Mouse (Mus musculus): ENCODE data around the gene Ushbp1. TPM values are rescaled to one million over a fixed set of nuclear protein-coding genes. Genes with fewer than 3 reads are reported as not detected.
A peak's percentile ranks its signal among the peaks of the same experiment; 100 is the strongest.

Ushbp1 gene
- polyA plus RNA-seq, 2 experiments, result 1.5 to 3.5 TPM

DNA sequence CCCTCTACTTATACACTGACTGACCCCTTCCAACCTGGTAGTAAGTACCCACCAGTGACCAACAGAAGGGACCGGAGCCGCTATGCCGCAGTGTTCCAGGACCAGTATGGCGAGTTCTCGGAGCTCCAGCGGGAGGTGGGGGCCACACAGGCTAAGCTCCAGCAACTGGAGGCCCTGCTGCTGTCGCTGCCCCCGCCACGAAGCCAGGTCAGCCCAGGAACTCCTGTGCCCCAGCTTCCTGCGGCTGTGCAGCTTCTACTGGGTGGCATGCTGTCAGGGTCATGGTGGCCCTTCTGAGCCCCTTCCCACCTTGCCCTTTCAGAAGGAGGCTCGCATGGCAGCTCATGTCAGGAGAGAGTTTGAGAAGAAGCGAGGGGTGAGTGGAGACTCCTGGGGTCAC, 23.2 kb downstream of the Ushbp1 start:
- H3K9ac ChIP-seq (replicated peaks), result no peak overlapping the region
- peaks cover 23 to 28% of the 10 kb centered on the region in 2 experiments for H3K4me1 ChIP-seq (replicated peaks; ENCODE audit: control insufficient read depth in 2 of 2, insufficient read depth in 2 of 2, low read length in 1 of 2)

DNA sequence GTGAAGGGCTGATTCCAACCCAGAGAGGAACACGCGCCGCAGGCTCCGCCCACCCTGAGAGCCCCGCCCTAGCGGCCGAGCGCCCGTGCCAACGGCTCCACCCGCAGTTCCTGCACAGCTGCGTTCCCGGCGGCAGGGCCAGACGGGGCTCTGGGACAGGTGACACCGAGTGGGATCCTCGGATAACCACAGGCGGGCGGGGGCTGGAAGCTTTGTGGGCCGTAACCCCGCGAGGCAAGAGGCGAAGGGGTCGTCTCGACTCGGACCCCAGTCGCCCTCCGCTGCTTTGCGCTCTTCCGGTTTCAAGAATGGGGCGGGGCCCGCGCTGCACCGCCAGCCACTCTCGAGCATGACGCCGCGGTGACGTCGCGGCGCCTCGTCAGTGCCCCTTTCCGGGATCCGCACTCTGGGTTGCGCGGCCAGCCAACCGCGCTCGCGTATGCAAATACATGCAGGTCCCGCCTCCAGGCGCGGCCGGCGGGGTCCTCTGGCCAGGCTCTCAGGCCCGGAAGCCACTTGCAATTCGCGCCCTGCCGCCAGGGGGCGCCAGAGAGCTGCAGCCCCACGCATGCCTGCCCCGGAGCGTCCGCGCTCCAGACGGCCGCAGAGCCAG, 24.3 kb downstream of the Ushbp1 start, which contains the start of gene Ocel1:
Gene Ocel1, plus strand, starts transcription at position 63 of the 613 bp plus-strand sequence.
- Histone ChIP-seq H3K4me2 (ENCODE audit: low read depth) (peak within 1 kb of the TSS; percentile 76), H3K27ac (peak within 1 kb of the TSS; percentile 79), H3K4me3 (ENCODE audit: insufficient read depth in 1 of 2, low read depth in 2 of 2, low read length in 2 of 2) (peak within 1 kb of the TSS; percentile 68 to 82), H3K9me3 (ENCODE audit: control insufficient read depth, low read length) (no peaks in the 10 kb centered on the region), H3K4me1 (replicated peaks; ENCODE audit: control insufficient read depth in 2 of 2, insufficient read depth in 2 of 2, low read length in 1 of 2) (peaks cover 25 to 29% of the 10 kb centered on the region in 2 experiments), H3K27me3 (ENCODE audit: control insufficient read depth, insufficient read depth, low read length) (no peaks in the 10 kb centered on the region; the same call in 1 of the 2 replicates), H3K9ac (replicated peaks) (peak within 1 kb of the TSS; percentile 73), H3K36me3 (replicated peaks; ENCODE audit: control insufficient read depth, insufficient read depth, low read depth) (peaks cover 2% of the 10 kb centered on the region)
- under 1% methylated on average over 67 of the region's 68 CpGs for WGBS (ENCODE audit: insufficient replicate concordance)
- DNase-seq (ENCODE audit: low read depth in 3 of 3, low spot score in 3 of 3) (peak; percentile 95 to 97 (median 97)), ATAC-seq (ENCODE audit: insufficient read depth) (peak; percentile 86)
- TF ChIP-seq EP300 (IDR thresholded peaks at IDR 0.05; ENCODE audit: low read depth) (no peak), CTCF (IDR thresholded peaks at IDR 0.05; ENCODE audit: low read depth) (peak; percentile 92)

More for the DNA sequence above, 23.2 kb downstream of the Ushbp1 start:
- DNase-seq (ENCODE audit: low read depth in 3 of 3, low spot score in 3 of 3), result no peak
- no peak overlapping the region for H3K4me2 ChIP-seq (ENCODE audit: low read depth)
- H3K4me3 ChIP-seq (ENCODE audit: insufficient read depth in 1 of 2, low read depth in 2 of 2, low read length in 2 of 2), result no peak overlapping the region
- H3K27ac ChIP-seq, result no peak overlapping the region
- 81% methylated on average over 12 of the region's 12 CpGs for WGBS (ENCODE audit: insufficient replicate concordance)
- TF ChIP-seq EP300 (IDR thresholded peaks at IDR 0.05; ENCODE audit: low read depth) (no peak), CTCF (IDR thresholded peaks at IDR 0.05; ENCODE audit: low read depth) (no peak)
- no peaks in the 10 kb centered on the region for H3K9me3 ChIP-seq (ENCODE audit: control insufficient read depth, low read length)
- no peaks in the 10 kb centered on the region; the same call in 1 of the 2 replicates for H3K27me3 ChIP-seq (ENCODE audit: control insufficient read depth, insufficient read depth, low read length)
- ATAC-seq (ENCODE audit: insufficient read depth), result no peak
- peaks cover 2% of the 10 kb centered on the region for H3K36me3 ChIP-seq (replicated peaks; ENCODE audit: control insufficient read depth, insufficient read depth, low read depth)

DNA sequence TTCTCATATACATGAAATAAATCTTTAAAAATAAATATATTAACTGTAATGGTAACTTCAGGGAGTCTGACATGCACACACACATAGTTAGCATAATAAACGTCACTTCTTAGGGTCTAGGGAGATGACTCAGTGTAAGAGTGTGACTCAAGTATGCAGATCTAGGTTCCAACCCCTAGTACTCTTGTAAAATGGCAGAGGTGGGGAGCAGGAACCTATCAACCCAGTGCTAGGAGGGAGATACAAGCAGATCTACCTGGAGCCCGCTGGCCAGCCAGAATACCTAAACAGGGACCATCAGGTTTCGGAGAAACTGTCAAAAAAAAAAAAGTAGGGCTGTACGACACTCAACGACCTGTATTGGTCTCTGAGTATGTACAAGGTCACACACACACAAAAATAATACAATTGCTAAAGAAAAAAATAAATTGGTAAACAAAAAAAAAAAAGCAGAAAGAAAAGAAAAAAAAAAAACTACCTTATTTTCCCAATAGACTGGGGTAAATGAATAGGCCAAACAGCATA, 24.8 kb downstream of the Ushbp1 start:
- Histone ChIP-seq H3K36me3 (replicated peaks; ENCODE audit: control insufficient read depth, insufficient read depth, low read depth) (peaks cover 2% of the 10 kb centered on the region), H3K4me3 (ENCODE audit: insufficient read depth in 1 of 2, low read depth in 2 of 2, low read length in 2 of 2) (peak overlapping the region; percentile 68 to 82), H3K4me2 (ENCODE audit: low read depth) (peak overlapping the region; percentile 76), H3K9ac (replicated peaks) (peak overlapping the region; percentile 73), H3K27me3 (ENCODE audit: control insufficient read depth, insufficient read depth, low read length) (no peaks in the 10 kb centered on the region; the same call in 1 of the 2 replicates), H3K27ac (peak overlapping the region; percentile 79), H3K4me1 (replicated peaks; ENCODE audit: control insufficient read depth in 2 of 2, insufficient read depth in 2 of 2, low read length in 1 of 2) (peaks cover 24 to 28% of the 10 kb centered on the region in 2 experiments), H3K9me3 (ENCODE audit: control insufficient read depth, low read length) (no peaks in the 10 kb centered on the region)
- TF ChIP-seq CTCF (IDR thresholded peaks at IDR 0.05; ENCODE audit: low read depth), result no peak
- TF ChIP-seq EP300 (IDR thresholded peaks at IDR 0.05; ENCODE audit: low read depth), result no peak
- 8% methylated on average over 5 of the region's 5 CpGs for WGBS (ENCODE audit: insufficient replicate concordance)
- DNase-seq (ENCODE audit: low read depth in 3 of 3, low spot score in 3 of 3) (no peak), ATAC-seq (ENCODE audit: insufficient read depth) (no peak)

DNA sequence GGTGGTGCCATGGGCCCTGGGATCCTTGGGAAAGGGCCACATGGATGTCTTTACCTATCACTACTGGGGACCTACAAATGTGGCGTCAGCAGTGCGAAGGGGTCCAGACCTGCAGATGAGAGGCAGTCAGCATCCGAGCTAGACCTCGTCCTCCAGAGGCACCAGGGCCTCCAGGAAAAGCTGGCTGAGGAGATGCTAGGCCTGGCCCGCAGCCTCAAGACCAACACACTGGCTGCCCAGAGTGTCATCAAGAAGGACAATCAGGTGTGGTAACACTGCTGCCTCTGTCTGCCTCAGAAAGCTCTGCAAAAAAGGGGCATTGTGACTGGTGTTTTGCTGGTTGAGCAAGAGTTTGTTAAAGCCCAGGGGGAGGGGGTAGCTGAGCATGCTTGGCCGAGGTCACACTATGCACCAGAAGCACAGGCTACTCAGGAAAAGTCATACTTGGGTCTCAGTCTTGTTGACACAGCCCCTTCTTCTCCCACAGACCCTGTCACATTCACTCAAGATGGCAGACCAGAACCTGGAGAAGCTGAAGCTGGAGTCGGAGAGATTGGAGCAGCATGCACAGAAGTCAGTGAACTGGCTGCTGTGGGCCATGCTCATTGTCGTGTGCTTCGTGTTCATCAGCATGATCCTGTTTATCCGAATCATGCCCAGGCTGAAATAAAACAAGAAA, 26.4 kb downstream of the Ushbp1 start:
- Histone ChIP-seq H3K4me1 (replicated peaks; ENCODE audit: control insufficient read depth in 2 of 2, insufficient read depth in 2 of 2, low read length in 1 of 2) (peaks cover 22 to 23% of the 10 kb centered on the region in 2 experiments), H3K27me3 (ENCODE audit: control insufficient read depth, insufficient read depth, low read length) (no peaks in the 10 kb centered on the region), H3K9ac (replicated peaks) (no peak overlapping the region), H3K36me3 (replicated peaks; ENCODE audit: control insufficient read depth, insufficient read depth, low read depth) (peaks cover 2% of the 10 kb centered on the region), H3K4me2 (ENCODE audit: low read depth) (0 out of 2 replicates have a peak overlapping the region, but pooled peaks have one; percentile 1), H3K9me3 (ENCODE audit: control insufficient read depth, low read length) (no peaks in the 10 kb centered on the region), H3K4me3 (ENCODE audit: insufficient read depth in 1 of 2, low read depth in 2 of 2, low read length in 2 of 2) (no peak overlapping the region), H3K27ac (no peak overlapping the region)
- no peak for ATAC-seq (ENCODE audit: insufficient read depth)
- WGBS (ENCODE audit: insufficient replicate concordance), result 82% methylated on average over 10 of the region's 10 CpGs
- no peak for DNase-seq (ENCODE audit: low read depth in 3 of 3, low spot score in 3 of 3)
- TF ChIP-seq EP300 (IDR thresholded peaks at IDR 0.05; ENCODE audit: low read depth), result no peak
- TF ChIP-seq CTCF (IDR thresholded peaks at IDR 0.05; ENCODE audit: low read depth), result no peak

DNA sequence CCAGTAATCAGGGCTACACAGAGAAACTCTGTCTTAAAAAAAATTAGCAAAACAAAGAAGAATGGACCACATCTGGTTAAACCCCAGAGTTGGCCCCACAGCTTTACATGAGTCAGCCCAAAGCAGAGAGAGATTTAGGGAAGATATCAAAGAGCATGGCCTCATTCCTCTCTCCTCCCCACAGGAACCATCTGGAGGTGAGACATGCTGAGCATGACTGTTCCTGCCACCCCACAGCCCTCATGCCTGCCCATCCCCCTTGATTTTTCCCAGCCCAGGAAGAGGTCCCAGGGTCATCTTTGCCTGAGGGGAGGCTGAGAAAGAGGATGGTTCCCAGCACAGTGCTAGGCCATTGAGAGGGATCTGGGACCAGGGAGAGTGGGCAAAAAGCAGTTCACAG, 27.2 kb downstream of the Ushbp1 start:
- TF ChIP-seq CTCF (IDR thresholded peaks at IDR 0.05; ENCODE audit: low read depth), result no peak
- TF ChIP-seq EP300 (IDR thresholded peaks at IDR 0.05; ENCODE audit: low read depth), result no peak
- peak overlapping the region in 1 of 2 experiments; percentile 84; a peak in 1 of 4 replicates for H3K4me3 ChIP-seq (ENCODE audit: insufficient read depth in 1 of 2, low read depth in 2 of 2, low read length in 2 of 2)
- peak overlapping the region; percentile 96 for H3K4me2 ChIP-seq (ENCODE audit: low read depth)
- H3K27ac ChIP-seq, result no peak overlapping the region; the same call in 1 of the 2 replicates
- ATAC-seq (ENCODE audit: insufficient read depth) (no peak), DNase-seq (ENCODE audit: low read depth in 3 of 3, low spot score in 3 of 3) (no peak)
- no peaks in the 10 kb centered on the region for H3K9me3 ChIP-seq (ENCODE audit: control insufficient read depth, low read length)
- peaks cover 22 to 23% of the 10 kb centered on the region in 2 experiments for H3K4me1 ChIP-seq (replicated peaks; ENCODE audit: control insufficient read depth in 2 of 2, insufficient read depth in 2 of 2, low read length in 1 of 2)
- no peak overlapping the region for H3K9ac ChIP-seq (replicated peaks)
- peaks cover 2% of the 10 kb centered on the region for H3K36me3 ChIP-seq (replicated peaks; ENCODE audit: control insufficient read depth, insufficient read depth, low read depth)
- H3K27me3 ChIP-seq (ENCODE audit: control insufficient read depth, insufficient read depth, low read length), result no peaks in the 10 kb centered on the region

All from liver, embryonic 14.5 days (tissue).